Mouse (Mus musculus): ENCODE data around the gene Cnot4.
"Not testable (repeated sequence)": the region's sequence is repeated elsewhere in the genome, so short reads cannot be mapped to it uniquely, and the experiment has no call there.

Cnot4 gene

DNA sequence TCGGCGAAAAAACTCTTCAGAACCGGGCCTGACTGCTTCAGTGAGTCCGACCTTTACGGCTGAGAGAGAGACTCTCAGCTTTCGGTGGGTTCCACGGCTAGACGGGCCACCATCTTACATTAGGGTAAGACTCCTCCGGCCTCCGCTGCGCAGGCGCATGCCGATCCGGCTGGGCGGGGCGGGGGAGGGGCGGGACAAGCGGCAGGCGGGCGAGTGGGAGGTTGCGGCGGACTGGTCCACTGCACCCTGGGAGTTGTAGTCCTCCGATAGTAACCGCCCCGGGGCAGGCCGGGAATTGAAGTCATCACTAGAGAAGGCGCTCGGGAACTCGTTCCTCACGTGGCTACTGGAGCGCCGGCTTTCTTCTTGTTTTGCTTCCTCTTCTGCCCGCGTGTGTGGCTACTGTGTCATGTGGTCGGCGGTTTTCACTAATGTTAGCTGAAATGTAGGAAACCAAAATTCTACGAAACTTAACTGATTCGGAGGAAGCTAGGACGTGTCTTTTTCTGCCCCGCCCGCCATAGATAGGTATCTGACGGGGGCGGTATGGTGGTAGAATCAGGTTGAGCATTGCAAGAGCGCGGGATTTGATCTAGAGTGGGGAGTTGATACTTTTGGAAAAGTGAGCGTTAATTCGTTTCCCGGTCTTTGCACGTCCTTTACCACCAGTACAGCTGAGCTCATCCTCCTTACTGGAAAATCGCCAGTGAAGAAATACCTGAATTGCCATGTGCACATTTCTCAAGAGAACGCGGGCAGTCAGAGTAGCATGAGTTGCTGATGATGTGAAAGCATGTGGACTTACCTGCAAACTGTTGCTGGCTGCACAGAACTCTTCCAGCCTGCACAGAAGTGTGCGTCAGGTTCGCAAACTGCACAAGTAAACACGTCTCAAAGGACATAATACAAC lies at the start of gene Cnot4:
Gene Cnot4, minus strand, starts transcription at position 146 of the 910 bp plus-strand sequence.
- peak; percentile 98 to 99 for DNase-seq (ENCODE audit: low spot score in 2 of 2)

GRCm38 (mm10) chr6:35179299-35179698 lies 45.8 kb upstream of the Cnot4 start:
- DNase-seq (ENCODE audit: low spot score in 2 of 2), result not testable (repeated sequence)

DNA sequence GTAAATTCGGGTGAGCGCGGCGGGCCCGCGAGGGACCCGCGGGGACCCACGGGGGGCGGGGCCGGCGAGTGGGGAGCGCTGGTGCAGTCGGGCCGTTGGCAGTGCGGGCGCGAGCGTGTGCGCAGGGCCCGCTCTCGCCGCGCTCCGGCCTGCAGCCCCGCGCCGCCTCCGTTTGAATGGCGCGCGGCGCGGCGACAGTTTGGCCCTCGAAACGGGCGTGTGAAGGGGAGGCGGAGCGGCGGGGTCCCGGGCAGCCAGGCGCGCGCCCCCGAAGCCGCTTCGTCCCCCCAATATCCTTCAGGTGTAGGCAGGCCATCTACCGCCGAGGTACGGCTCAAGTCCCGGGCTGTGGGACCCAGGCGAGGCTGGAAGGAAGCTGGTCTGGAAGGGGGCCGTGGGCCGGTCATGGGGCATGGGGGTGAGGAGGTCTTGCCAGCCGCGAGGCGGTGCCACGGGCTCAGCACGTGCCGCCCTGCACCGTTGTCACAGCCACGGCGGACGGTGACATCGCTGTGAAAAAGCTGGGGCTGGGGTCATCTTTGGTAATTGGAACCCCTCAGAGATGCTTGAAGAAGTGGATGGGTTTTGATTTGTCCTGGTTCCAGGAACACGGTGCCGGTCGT lies 44.2 kb upstream of the Cnot4 start:
- DNase-seq (ENCODE audit: low spot score in 2 of 2), result peak; percentile 58 to 77

DNA sequence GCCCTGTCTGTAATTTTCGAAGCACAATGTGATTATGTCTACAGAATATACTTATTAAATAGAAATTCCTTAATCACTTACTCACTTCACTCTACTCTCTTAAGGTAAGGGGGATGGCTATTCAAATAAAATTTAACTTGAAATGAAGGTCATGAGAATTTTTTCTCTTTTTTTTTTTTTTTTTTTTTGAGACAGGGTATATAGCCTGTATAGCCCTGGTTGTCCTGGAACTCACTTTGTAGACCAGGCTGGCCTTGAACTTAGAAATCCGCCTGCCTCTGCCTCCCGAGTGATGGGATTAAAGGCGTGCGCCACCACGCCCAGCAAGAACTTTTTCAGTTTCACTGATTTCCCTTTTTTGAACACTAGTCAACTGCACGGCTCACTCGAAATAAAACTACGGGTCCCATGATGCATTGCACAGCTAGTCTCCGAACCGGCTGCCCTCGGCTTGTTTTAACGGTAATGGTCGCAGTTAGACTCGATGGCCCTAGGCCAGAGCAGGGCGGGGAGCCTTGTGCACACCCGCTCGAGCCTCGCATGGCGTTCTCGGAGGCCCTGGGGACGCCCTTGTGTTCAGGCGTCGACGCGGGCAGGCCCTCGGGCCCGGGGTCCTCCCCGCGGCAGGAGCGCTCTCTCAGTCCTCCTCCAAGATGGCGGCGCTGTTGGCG lies 43.6 kb upstream of the Cnot4 start, which contains the start of gene Nup205:
Gene Nup205, plus strand, starts transcription at position 443 of the 671 bp plus-strand sequence.
- DNase-seq (ENCODE audit: low spot score in 2 of 2), result peak in 1 of 2 experiments; percentile 82

GRCm38 (mm10) chr6:35173181-35173580 lies 39.7 kb upstream of the Cnot4 start:
- no peak for DNase-seq (ENCODE audit: low spot score in 2 of 2)

DNA sequence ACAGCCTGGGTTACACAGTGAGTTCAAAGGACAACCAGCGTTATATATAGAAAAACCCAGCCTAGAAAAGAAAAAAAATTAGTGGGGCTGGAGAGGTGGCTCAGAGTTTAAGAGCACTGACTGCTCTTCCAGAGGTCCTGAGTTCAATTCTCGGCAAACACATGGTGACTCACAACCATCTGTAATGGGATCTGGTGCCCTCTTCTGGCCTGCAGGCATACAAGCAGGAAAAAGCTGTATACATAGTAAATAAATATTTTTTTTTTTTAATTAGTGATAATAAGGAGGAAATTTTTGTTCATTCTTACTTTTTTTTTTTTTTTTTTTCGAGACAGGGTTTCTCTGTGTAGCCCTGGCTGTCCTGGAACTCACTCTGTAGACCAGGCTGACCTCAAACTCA lies 38.5 kb upstream of the Cnot4 start:
- DNase-seq (ENCODE audit: low spot score in 2 of 2), result not testable (repeated sequence)

DNA sequence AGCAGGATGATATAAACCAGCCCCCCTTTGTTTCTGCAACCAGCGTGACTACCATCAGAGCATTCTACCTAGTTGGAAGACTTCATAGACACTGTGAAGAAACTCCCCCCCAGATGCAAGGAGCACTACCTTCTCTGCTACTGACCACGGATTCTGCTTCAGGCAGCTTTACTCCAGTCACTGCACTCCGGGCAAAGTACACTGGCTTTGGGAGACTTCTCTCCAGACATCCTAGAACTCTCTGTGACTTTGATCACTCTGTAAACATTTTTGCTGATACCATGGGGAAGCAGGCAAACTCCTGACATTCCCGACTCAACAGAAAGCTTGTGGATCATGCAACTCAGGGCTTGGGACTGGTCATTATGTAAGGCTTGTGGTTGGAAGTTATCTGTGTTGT lies 35.7 kb upstream of the Cnot4 start:
- no peak for DNase-seq (ENCODE audit: low spot score in 2 of 2)

DNA sequence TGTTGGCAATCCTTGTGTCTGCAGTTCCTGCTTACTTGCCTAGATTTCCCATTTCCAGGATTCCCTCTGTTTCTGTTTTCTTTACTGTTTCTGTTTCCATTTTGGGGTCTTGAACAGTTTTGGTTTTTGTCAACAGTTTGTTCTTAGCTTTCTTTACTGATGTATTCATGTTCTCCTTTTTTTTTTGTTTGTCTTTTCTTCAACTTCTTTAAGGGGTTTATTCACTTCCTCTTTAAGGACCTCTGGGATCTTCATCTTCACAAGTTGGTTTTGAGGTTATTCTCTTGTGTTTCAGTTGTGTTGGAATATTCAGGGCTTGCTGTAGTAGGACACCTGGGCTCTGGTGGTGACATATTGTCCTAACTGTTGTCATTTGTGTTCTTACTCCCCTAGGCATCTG lies 21.0 kb upstream of the Cnot4 start:
- no peak for DNase-seq (ENCODE audit: low spot score in 2 of 2)

- DNase-seq (ENCODE audit: low spot score in 2 of 2), result no peak
Observed at GRCm38 (mm10) chr6:35147726-35148422, 14.3 kb upstream of the Cnot4 start.

GRCm38 (mm10) chr6:35145569-35145968 lies 12.0 kb upstream of the Cnot4 start:
- no peak for DNase-seq (ENCODE audit: low spot score in 2 of 2)

GRCm38 (mm10) chr6:35140351-35140750 lies 6.8 kb upstream of the Cnot4 start:
- DNase-seq (ENCODE audit: low spot score in 2 of 2), result no peak

- no peak for DNase-seq (ENCODE audit: low spot score in 2 of 2)
Observed at GRCm38 (mm10) chr6:35134844-35135243, 1.3 kb upstream of the Cnot4 start.

DNA sequence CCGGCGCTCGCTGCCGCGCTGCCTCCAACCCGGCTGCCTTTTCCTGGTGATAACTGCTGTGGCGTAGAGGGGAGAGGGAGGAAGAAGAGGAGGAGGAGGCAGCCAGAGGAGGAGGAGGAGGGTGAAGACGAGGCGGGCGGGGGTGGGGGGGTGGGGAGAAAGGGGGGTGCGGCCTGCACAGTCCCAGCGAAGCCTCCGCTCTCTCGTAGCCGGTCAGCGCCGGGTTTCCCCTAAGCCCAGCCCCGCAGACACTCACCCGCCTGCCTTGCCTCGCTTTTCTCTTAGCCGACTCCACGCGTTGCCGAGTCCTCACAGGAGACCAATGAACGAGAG lies 312 bp downstream of the Cnot4 start:
- no peak for DNase-seq (ENCODE audit: low spot score in 2 of 2)

GRCm38 (mm10) chr6:35132806-35133205 lies 718 bp downstream of the Cnot4 start:
- DNase-seq (ENCODE audit: low spot score in 2 of 2), result peak; percentile 23 to 24

DNA sequence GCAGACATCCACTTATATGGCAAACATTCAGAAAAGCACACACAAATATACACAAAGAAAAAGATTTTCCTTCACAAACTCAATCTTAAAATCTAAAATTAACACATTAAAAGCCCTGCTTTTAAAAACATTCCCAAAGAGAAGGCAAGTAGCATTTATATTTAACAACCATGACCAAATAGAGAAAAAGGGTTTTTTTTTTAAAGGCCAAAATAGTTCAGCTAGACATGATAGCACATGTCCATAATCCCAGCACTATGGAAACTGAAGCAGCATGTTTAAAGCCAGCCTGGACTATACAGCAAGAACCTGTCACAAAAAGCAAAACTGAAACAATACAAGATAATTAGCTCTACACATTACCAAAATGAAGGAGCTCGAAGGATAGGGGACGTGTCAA lies 11.0 kb downstream of the Cnot4 start:
- no peak for DNase-seq (ENCODE audit: low spot score in 2 of 2)

DNA sequence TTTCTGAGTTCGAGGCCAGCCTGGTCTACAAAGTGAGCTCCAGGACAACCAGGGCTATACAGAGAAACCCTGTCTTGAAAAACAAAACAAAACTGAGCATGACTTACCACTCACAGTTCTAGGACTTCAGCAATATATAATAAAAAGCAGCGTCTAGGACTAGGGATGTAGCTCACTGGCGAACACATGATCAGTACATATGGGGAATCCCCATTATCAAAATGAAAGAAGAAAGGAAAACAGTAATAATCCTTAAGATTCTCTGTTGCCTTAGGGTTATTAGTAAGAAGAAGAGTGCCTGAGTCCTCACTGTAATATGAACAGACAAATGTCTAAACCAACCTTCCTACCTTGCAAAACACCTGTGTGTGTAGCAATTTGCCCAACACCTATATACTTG lies 11.6 kb downstream of the Cnot4 start:
- DNase-seq (ENCODE audit: low spot score in 2 of 2), result no peak

- DNase-seq (ENCODE audit: low spot score in 2 of 2), result no peak
Observed at GRCm38 (mm10) chr6:35102457-35102856, 31.1 kb downstream of the Cnot4 start.

DNA sequence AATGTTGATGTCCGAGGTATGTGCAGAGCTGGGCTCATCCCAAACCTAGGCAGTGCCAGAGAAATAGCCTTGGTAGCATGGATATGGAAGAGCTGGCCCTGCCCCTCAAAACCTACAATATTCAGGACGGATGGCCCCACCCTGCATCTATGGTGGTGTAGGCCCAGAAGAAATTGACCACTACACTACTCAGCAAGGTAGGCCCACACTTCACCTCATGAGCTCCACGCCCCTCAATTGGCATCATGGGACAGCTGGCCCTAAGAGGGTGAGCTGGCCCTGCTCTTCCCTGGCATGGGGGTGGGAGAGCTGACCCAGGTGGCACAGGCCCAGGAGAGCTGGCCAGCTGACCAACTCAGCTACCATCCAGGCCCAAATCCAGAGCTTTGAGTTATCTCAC lies 48.6 kb downstream of the Cnot4 start:
- no peak for DNase-seq (ENCODE audit: low spot score in 2 of 2)

GRCm38 (mm10) chr6:35075148-35075547 lies 58.4 kb downstream of the Cnot4 start:
- no peak for DNase-seq (ENCODE audit: low spot score in 2 of 2)

- DNase-seq (ENCODE audit: low spot score in 2 of 2), result no peak
Observed at GRCm38 (mm10) chr6:35071261-35071660, 62.3 kb downstream of the Cnot4 start.

GRCm38 (mm10) chr6:35062446-35062845 lies 71.1 kb downstream of the Cnot4 start:
- DNase-seq (ENCODE audit: low spot score in 2 of 2), result no peak

- no peak for DNase-seq (ENCODE audit: low spot score in 2 of 2)
Observed at GRCm38 (mm10) chr6:35043127-35043526, 90.4 kb downstream of the Cnot4 start.

Data from thymus, postnatal 10 days (tissue).